Mouse (Mus musculus): ENCODE measurements around the gene Hsf2bp. TPM values are rescaled to one million over a fixed set of nuclear protein-coding genes. Genes with fewer than 3 reads are reported as not detected.

Gene Hsf2bp
- total RNA-seq, 2 experiments from 2014 or later: not detected

GRCm38 (mm10) chr17:31943881-31944539 is 92.1 kb downstream of the Hsf2bp start:
- no peak for ATAC-seq (replicated peaks; ENCODE audit: low FRiP score, poor library complexity, severe bottlenecking)

GRCm38 (mm10) chr17:31941616-31942015 is 94.5 kb downstream of the Hsf2bp start:
- no peak for ATAC-seq (replicated peaks; ENCODE audit: low FRiP score, poor library complexity, severe bottlenecking)

- ATAC-seq (replicated peaks; ENCODE audit: low FRiP score, poor library complexity, severe bottlenecking): no peak
Observed at GRCm38 (mm10) chr17:31940607-31941006, 95.5 kb downstream of the Hsf2bp start.

- ATAC-seq (replicated peaks; ENCODE audit: low FRiP score, poor library complexity, severe bottlenecking): no peak
Observed at GRCm38 (mm10) chr17:31939292-31940060, 96.7 kb downstream of the Hsf2bp start.

GRCm38 (mm10) chr17:31938539-31939260 is 97.4 kb downstream of the Hsf2bp start:
- ATAC-seq (replicated peaks; ENCODE audit: low FRiP score, poor library complexity, severe bottlenecking): no peak

GRCm38 (mm10) chr17:31937141-31937554 is 99.0 kb downstream of the Hsf2bp start:
- ATAC-seq (replicated peaks; ENCODE audit: low FRiP score, poor library complexity, severe bottlenecking): no peak

GRCm38 (mm10) chr17:31935841-31936240 is 100.3 kb downstream of the Hsf2bp start:
- ATAC-seq (replicated peaks; ENCODE audit: low FRiP score, poor library complexity, severe bottlenecking): no peak

- no peak for ATAC-seq (replicated peaks; ENCODE audit: low FRiP score, poor library complexity, severe bottlenecking)
Observed at GRCm38 (mm10) chr17:31935091-31935830, 100.9 kb downstream of the Hsf2bp start.

GRCm38 (mm10) chr17:31933956-31934355 is 102.2 kb downstream of the Hsf2bp start:
- ATAC-seq (replicated peaks; ENCODE audit: low FRiP score, poor library complexity, severe bottlenecking): no peak

GRCm38 (mm10) chr17:31931499-31931898 is 104.7 kb downstream of the Hsf2bp start:
- no peak for ATAC-seq (replicated peaks; ENCODE audit: low FRiP score, poor library complexity, severe bottlenecking)

- no peak for ATAC-seq (replicated peaks; ENCODE audit: low FRiP score, poor library complexity, severe bottlenecking)
Observed at GRCm38 (mm10) chr17:31929844-31930715, 106.1 kb downstream of the Hsf2bp start.

GRCm38 (mm10) chr17:31929032-31929431 is 107.1 kb downstream of the Hsf2bp start:
- no peak for ATAC-seq (replicated peaks; ENCODE audit: low FRiP score, poor library complexity, severe bottlenecking)

GRCm38 (mm10) chr17:31927895-31928626 is 108.1 kb downstream of the Hsf2bp start:
- no peak for ATAC-seq (replicated peaks; ENCODE audit: low FRiP score, poor library complexity, severe bottlenecking)

GRCm38 (mm10) chr17:31924229-31924628 is 111.9 kb downstream of the Hsf2bp start:
- no peak for ATAC-seq (replicated peaks; ENCODE audit: low FRiP score, poor library complexity, severe bottlenecking)

GRCm38 (mm10) chr17:31923310-31923970 is 112.7 kb downstream of the Hsf2bp start:
- no peak for ATAC-seq (replicated peaks; ENCODE audit: low FRiP score, poor library complexity, severe bottlenecking)

GRCm38 (mm10) chr17:31920589-31921190 is 115.5 kb downstream of the Hsf2bp start:
- ATAC-seq (replicated peaks; ENCODE audit: low FRiP score, poor library complexity, severe bottlenecking): no peak

GRCm38 (mm10) chr17:31919599-31919998 is 116.5 kb downstream of the Hsf2bp start:
- ATAC-seq (replicated peaks; ENCODE audit: low FRiP score, poor library complexity, severe bottlenecking): no peak
